Mouse (Mus musculus) left cerebral cortex, postnatal 36 days (tissue): ENCODE measurements around the gene Slc20a1. TPM values are rescaled to one million over a fixed set of nuclear protein-coding genes. Genes with fewer than 3 reads are reported as not detected.

Experiments used
- DNase-seq, 2 experiments: peaks; one replicate each; pipeline ENCODE4 v3.0.0; 2021 to 2022; ENCODE audit warnings: low spot score in 2 of 2, mixed read lengths in 1 of 2
- intact Hi-C: fragments of 180-260 bp; cut with DNase I; formaldehyde crosslinking; loops from one replicate; pipeline ENCODE4 v1.15.1; 2025
- total RNA-seq, 2 experiments: library from RNA; stranded (reverse); gene quantifications; 2 replicates each; pipeline ENCODE4 v1.2.3; 2021

Gene Slc20a1
- 100 to 1,000 TPM; 140 to 151 TPM for total RNA-seq

- DNase-seq = peak; percentile 99
- intact Hi-C loops = loop anchor here (2.0 to 5.0 kb wide), 2 partner anchors 66 to 230 kb away; no protein-coding TSS in a partner anchor
These were observed at the start of gene Slc20a1 for GRCm38 (mm10) chr2:129198436-129199327. Gene Slc20a1, plus strand, starts transcription at chr2:129198764.

GRCm38 (mm10) chr2:129148836-129149235, 49.7 kb upstream of the Slc20a1 start:
- intact Hi-C loops = no loop called here
- DNase-seq = no peak

GRCm38 (mm10) chr2:129150386-129150785, 48.2 kb upstream of the Slc20a1 start:
- intact Hi-C loops = no loop called here
- no peak for DNase-seq

- DNase-seq = no peak
- intact Hi-C loops = no loop called here
These were observed 47.5 kb upstream of the Slc20a1 start for GRCm38 (mm10) chr2:129151111-129151510.

GRCm38 (mm10) chr2:129152751-129153150, 45.8 kb upstream of the Slc20a1 start:
- intact Hi-C loops = no loop called here

GRCm38 (mm10) chr2:129164815-129165214, 33.7 kb upstream of the Slc20a1 start:
- DNase-seq = no peak

More at GRCm38 (mm10) chr2:129152751-129153150, 45.8 kb upstream of the Slc20a1 start:
- DNase-seq = no peak

GRCm38 (mm10) chr2:129166466-129167463, 31.8 kb upstream of the Slc20a1 start:
- intact Hi-C loops = no loop called here
- DNase-seq = no peak

More at GRCm38 (mm10) chr2:129164815-129165214, 33.7 kb upstream of the Slc20a1 start:
- intact Hi-C loops = no loop called here

- DNase-seq = no peak
- intact Hi-C loops = loop anchor here (10.0 kb wide), 2 partner anchors 231 to 261 kb away; no protein-coding TSS in a partner anchor
These were observed 25.2 kb upstream of the Slc20a1 start for GRCm38 (mm10) chr2:129173386-129173785.

GRCm38 (mm10) chr2:129174474-129174873, 24.1 kb upstream of the Slc20a1 start:
- peak; percentile 52 to 55 for DNase-seq
- intact Hi-C loops = loop anchor here (1.0 to 10.0 kb wide), 3 partner anchors 84 to 260 kb away; no protein-coding TSS in a partner anchor

GRCm38 (mm10) chr2:129175636-129176035, 22.9 kb upstream of the Slc20a1 start:
- no peak for DNase-seq
- intact Hi-C loops = loop anchor here (10.0 kb wide), 2 partner anchors 229 to 259 kb away; no protein-coding TSS in a partner anchor

- DNase-seq = no peak
- intact Hi-C loops = loop anchor here (10.0 kb wide), 2 partner anchors 228 to 258 kb away; no protein-coding TSS in a partner anchor
These were observed 21.7 kb upstream of the Slc20a1 start for GRCm38 (mm10) chr2:129176676-129177420.

GRCm38 (mm10) chr2:129177661-129178060, 20.9 kb upstream of the Slc20a1 start:
- intact Hi-C loops = loop anchor here (10.0 kb wide), 2 partner anchors 227 to 257 kb away; no protein-coding TSS in a partner anchor

GRCm38 (mm10) chr2:129178182-129178908, 20.2 kb upstream of the Slc20a1 start:
- DNase-seq = no peak
- intact Hi-C loops = loop anchor here (10.0 kb wide), 2 partner anchors 226 to 256 kb away; no protein-coding TSS in a partner anchor

More at GRCm38 (mm10) chr2:129177661-129178060, 20.9 kb upstream of the Slc20a1 start:
- no peak for DNase-seq

- intact Hi-C loops = loop anchor here (10.0 kb wide), 2 partner anchors 225 to 255 kb away; no protein-coding TSS in a partner anchor
These were observed 18.4 kb upstream of the Slc20a1 start for GRCm38 (mm10) chr2:129179946-129180853.

GRCm38 (mm10) chr2:129181509-129181908, 17.1 kb upstream of the Slc20a1 start:
- intact Hi-C loops = no loop called here
- DNase-seq = no peak

More at GRCm38 (mm10) chr2:129179946-129180853, 18.4 kb upstream of the Slc20a1 start:
- no peak for DNase-seq

GRCm38 (mm10) chr2:129182412-129182811, 16.2 kb upstream of the Slc20a1 start:
- no peak for DNase-seq
- intact Hi-C loops = no loop called here

- intact Hi-C loops = no loop called here
- DNase-seq = peak; percentile 67 to 75
These were observed 15.0 kb upstream of the Slc20a1 start for GRCm38 (mm10) chr2:129183561-129184031.
